Comparison of ENCODE assay signal across 17 mouse cellular contexts in the genomic region with DNA sequence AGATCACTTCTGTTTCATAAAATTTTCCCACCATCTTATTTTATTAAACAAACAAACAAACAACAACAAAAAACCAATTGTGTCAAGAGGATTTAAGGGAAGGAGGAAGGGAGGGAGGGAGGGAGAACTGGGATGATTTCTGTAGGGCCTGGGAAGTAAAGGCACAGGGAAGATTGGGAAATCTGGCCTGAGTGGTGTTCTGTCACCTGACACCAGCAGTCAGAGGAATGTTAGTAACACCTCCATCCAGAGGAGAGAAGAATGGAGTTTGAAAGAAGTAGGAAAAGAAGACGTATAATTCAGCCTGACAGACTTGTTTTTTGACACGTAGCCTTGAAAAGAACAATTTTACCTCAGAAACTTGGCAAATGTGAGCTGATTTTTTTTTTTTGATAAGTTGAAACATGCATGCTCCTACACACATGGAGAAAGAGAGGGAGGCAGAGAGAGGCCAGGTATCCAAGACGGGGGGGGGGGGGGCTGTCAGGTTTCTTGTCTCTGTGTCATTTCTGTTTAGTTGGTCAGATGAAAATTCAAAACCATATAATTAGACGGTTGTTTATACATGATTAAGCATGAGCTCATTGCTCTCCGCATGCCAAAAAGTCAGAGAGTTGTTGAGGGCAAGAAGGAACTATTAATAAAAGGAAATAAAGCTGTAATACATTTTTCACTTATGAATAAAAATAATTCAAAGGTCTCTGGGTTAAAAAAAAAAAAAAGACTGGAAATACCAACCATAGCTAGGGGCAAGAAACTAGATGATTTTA.
DNase-seq lines count a peak whose midpoint lies in the region; ATAC-seq and TF ChIP-seq lines count a peak whose summit lies in the region.
"Had no signal": no experiment of that assay in that cellular context is flagged by ENCODE, and none has a peak within 500 bp of the region (broad histone marks: within the 10 kb centered on the region; RNA-seq: fewer than 3 reads in every experiment).

No protein-coding gene starts in this region.

- WGBS in heart, adult 2 months = 51% methylated on average over 5 of the region's 5 CpGs
- 35% methylated on average over 5 of the region's 5 CpGs for WGBS in embryonic facial prominence, embryonic 14.5 days

- no peak for TF ChIP-seq CTCF in heart, adult 2 months (IDR thresholded peaks at IDR 0.05)

- no peaks in the 10 kb centered on the region for H3K9me3 ChIP-seq in embryonic facial prominence, embryonic 14.5 days (ENCODE audit: control insufficient read depth, low read length)
- H3K9me3 ChIP-seq: forebrain, embryonic 12.5 days; G1E; heart, embryonic 13.5 days; hindbrain, embryonic 13.5 days; midbrain, embryonic 10.5 days had no signal

- DNase-seq in heart, adult 11 months = peak; percentile 42
- DNase-seq in heart, adult 2 months = no peak
- DNase-seq in 3134 (ENCODE audit: extremely low read depth, insufficient read length, low spot score) (peak; percentile 39), 3T3-L1 (ENCODE audit: low read depth, low spot score) (peak; percentile 60)
- DNase-seq in embryonic facial prominence, embryonic 14.5 days (ENCODE audit: low spot score) = peak; percentile 67
- no peak for DNase-seq in gastrocnemius, postnatal 14 days
- DNase-seq: cerebellum, adult 18-20 months; cerebellum, postnatal 36 days; gastrocnemius, adult 2 months; liver had no signal

- H3K9ac ChIP-seq in heart, adult 2 months (ENCODE audit: low read depth, low read length) = no peak overlapping the region
- no peak overlapping the region for H3K9ac ChIP-seq in embryonic facial prominence, embryonic 14.5 days (ENCODE audit: low read depth, low read length)
- H3K9ac ChIP-seq: forebrain, embryonic 12.5 days; heart, embryonic 13.5 days; hindbrain, embryonic 13.5 days had no signal

- H3K27ac ChIP-seq in heart, adult 2 months = no peak overlapping the region
- H3K27ac ChIP-seq in embryonic facial prominence, embryonic 14.5 days (replicated peaks; ENCODE audit: low read depth, low read length) = 0 out of 2 replicates have a peak overlapping the region, but pooled peaks have one; percentile 4
- H3K27ac ChIP-seq: forebrain, embryonic 12.5 days; gastrocnemius, adult 2 months; heart, embryonic 13.5 days; hindbrain, embryonic 13.5 days; macrophage had no signal

- no peak for TF ChIP-seq EP300 in heart, adult 2 months (IDR thresholded peaks at IDR 0.05; ENCODE audit: insufficient read depth, low read depth, low read length)

- H3K27me3 ChIP-seq in heart, adult 2 months (ENCODE audit: control insufficient read depth, insufficient read depth, low read length) = no peaks in the 10 kb centered on the region
- H3K27me3 ChIP-seq in embryonic facial prominence, embryonic 14.5 days (replicated peaks; ENCODE audit: control insufficient read depth, insufficient read depth, low read length) = no peaks in the 10 kb centered on the region
- H3K27me3 ChIP-seq: heart, embryonic 13.5 days; hindbrain, embryonic 13.5 days had no signal

- peak; percentile 72; the same call in 1 of the 2 replicates for ATAC-seq in embryonic facial prominence, embryonic 14.5 days (ENCODE audit: low read depth)
- no peak for ATAC-seq in activated CD4-positive, CD25-positive, alpha-beta regulatory T cell, adult 4 months

- no peak for TF ChIP-seq POLR2A in heart, adult 2 months (IDR thresholded peaks at IDR 0.05; ENCODE audit: insufficient read depth, low read depth, low read length)

- no peaks in the 10 kb centered on the region for H3K79me2 ChIP-seq in heart, adult 2 months (replicated peaks; ENCODE audit: control insufficient read depth, insufficient read depth, low read length)

- H3K4me1 ChIP-seq in heart, adult 2 months (ENCODE audit: control insufficient read depth, insufficient read depth, low read length) = no peaks in the 10 kb centered on the region; the same call in 1 of the 2 replicates
- peaks cover 9% of the 10 kb centered on the region; the same call in 1 of the 2 replicates for H3K4me1 ChIP-seq in embryonic facial prominence, embryonic 14.5 days (ENCODE audit: control insufficient read depth, insufficient read depth, low read length)

- no peak overlapping the region for H3K4me3 ChIP-seq in heart, adult 2 months
- no peak overlapping the region for H3K4me3 ChIP-seq in embryonic facial prominence, embryonic 14.5 days (ENCODE audit: low read depth, low read length)
- H3K4me3 ChIP-seq: forebrain, embryonic 12.5 days; gastrocnemius, adult 2 months; heart, embryonic 13.5 days; hindbrain, embryonic 13.5 days; midbrain, embryonic 10.5 days had no signal

- no peak overlapping the region for H3K4me2 ChIP-seq in embryonic facial prominence, embryonic 14.5 days (ENCODE audit: low read depth, low read length)
- H3K4me2 ChIP-seq: forebrain, embryonic 12.5 days; heart, embryonic 13.5 days; hindbrain, embryonic 13.5 days had no signal

- intact Hi-C loops in heart, adult 2 months (cut with DNase I) = no loop called here
- intact Hi-C loops in gastrocnemius, postnatal 14 days (cut with DNase I; ENCODE audit: low total_unique reads) = no loop called here

- H3K36me3 ChIP-seq in heart, adult 2 months (ENCODE audit: control insufficient read depth, insufficient read depth, low read length) = no peaks in the 10 kb centered on the region
- no peaks in the 10 kb centered on the region for H3K36me3 ChIP-seq in embryonic facial prominence, embryonic 14.5 days (ENCODE audit: control insufficient read depth, insufficient read depth, low read length)
- H3K36me3 ChIP-seq: forebrain, embryonic 12.5 days; G1E; heart, embryonic 13.5 days; hindbrain, embryonic 13.5 days; midbrain, embryonic 10.5 days had no signal

Comparison
In these comparisons a context has a peak if more than half of its experiments do, and no peak if none do; other contexts are left out.
1. DNase-seq: peak in heart, adult 11 months (single experiment), 3134 (single experiment), 3T3-L1 (single experiment) and embryonic facial prominence, embryonic 14.5 days (single experiment); none in heart, adult 2 months (0 of 2) and gastrocnemius, postnatal 14 days (single experiment).